Mouse (Mus musculus): Measurements from ENCODE around the gene Tnrc18. TPM values are rescaled to one million over a fixed set of nuclear protein-coding genes. Genes with fewer than 3 reads are reported as not detected.

The Tnrc18 gene
- polyA plus RNA-seq, 1 experiment from 2014 or later = 32.5 TPM

- Histone ChIP-seq H3K9ac (ENCODE audit: low read length) (no peak overlapping the region), H3K27me3 (ENCODE audit: control insufficient read depth, insufficient read depth, low read length) (no peaks in the 10 kb centered on the region), H3K36me3 (ENCODE audit: control insufficient read depth, insufficient read depth, low read length) (peaks cover 22% of the 10 kb centered on the region), H3K4me2 (ENCODE audit: low read depth) (no peak overlapping the region), H3K27ac (ENCODE audit: low read depth, low read length) (no peak overlapping the region), H3K9me3 (ENCODE audit: control insufficient read depth, low read length) (no peaks in the 10 kb centered on the region), H3K4me3 (ENCODE audit: low read depth, low read length) (no peak overlapping the region), H3K4me1 (ENCODE audit: control insufficient read depth, insufficient read depth, low read length) (peaks cover 3% of the 10 kb centered on the region; the same call in 1 of the 2 replicates)
- ATAC-seq (ENCODE audit: insufficient read depth, low FRiP score, low TSS enrichment) (peak; percentile 62; the same call in 1 of the 2 replicates), DNase-seq (ENCODE audit: low spot score) (peak; percentile 72)
- 22% methylated on average over 7 of the region's 7 CpGs for WGBS
These were observed 49.5 kb downstream of the Tnrc18 start for GRCm38 (mm10) chr5:142767937-142768336.

DNA sequence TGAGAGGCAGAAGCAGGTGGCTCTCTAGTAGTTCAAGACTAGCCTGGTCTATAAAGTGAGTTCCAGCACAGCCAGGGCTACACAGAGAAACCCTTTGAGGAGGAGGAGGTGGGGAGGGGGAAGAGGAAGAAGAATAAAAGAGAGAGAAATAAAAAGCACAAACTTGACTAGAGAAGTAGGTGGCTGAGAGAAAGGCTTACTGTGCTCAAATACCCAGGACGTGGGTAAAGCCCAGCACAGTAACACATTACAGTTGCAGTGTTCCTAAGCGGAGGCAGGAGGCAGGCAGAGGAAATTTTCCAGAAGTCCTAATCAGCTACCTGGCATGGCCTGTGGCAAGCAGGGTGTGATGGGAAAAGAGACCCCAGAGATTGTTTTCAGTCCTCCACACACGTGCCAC lies 50.8 kb downstream of the Tnrc18 start:
- WGBS = 92% methylated on average over 3 of the region's 3 CpGs
- Histone ChIP-seq H3K4me3 (ENCODE audit: low read depth, low read length) (no peak overlapping the region), H3K27ac (ENCODE audit: low read depth, low read length) (no peak overlapping the region)

DNA sequence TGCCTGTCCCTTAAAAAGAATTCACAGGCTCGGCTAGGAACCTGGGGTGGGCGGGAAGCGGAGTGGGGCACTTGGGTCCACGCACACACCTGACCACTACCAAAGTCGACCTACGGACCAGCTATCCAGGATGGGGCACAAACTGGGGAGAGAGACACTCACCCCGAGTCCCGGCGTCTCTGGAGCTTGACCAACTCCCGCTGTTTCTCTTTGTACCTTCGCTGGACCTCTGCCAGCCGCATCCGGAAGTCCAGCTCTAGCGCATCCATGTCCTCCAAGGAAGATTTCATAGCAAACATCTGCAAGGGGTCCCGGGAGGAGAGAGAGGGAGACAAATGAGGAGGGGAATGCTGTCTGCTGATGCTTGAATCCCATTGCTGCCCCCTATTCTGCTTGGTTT lies 52.6 kb downstream of the Tnrc18 start:
- no peak for ATAC-seq (ENCODE audit: insufficient read depth, low FRiP score, low TSS enrichment)
- 79% methylated on average over 15 of the region's 15 CpGs for WGBS
- Histone ChIP-seq H3K36me3 (ENCODE audit: control insufficient read depth, insufficient read depth, low read length) (peaks cover 22% of the 10 kb centered on the region), H3K4me3 (ENCODE audit: low read depth, low read length) (no peak overlapping the region), H3K9ac (ENCODE audit: low read length) (no peak overlapping the region), H3K27ac (ENCODE audit: low read depth, low read length) (no peak overlapping the region), H3K27me3 (ENCODE audit: control insufficient read depth, insufficient read depth, low read length) (no peaks in the 10 kb centered on the region), H3K4me2 (ENCODE audit: low read depth) (no peak overlapping the region), H3K9me3 (ENCODE audit: control insufficient read depth, low read length) (no peaks in the 10 kb centered on the region), H3K4me1 (ENCODE audit: control insufficient read depth, insufficient read depth, low read length) (peaks cover 3% of the 10 kb centered on the region; the same call in 1 of the 2 replicates)
- DNase-seq (ENCODE audit: low spot score) = no peak

More for the DNA sequence above, 50.8 kb downstream of the Tnrc18 start:
- ATAC-seq (ENCODE audit: insufficient read depth, low FRiP score, low TSS enrichment) (no peak), DNase-seq (ENCODE audit: low spot score) (no peak)
- H3K4me2 ChIP-seq (ENCODE audit: low read depth) = no peak overlapping the region
- H3K9ac ChIP-seq (ENCODE audit: low read length) = no peak overlapping the region
- H3K4me1 ChIP-seq (ENCODE audit: control insufficient read depth, insufficient read depth, low read length) = peaks cover 3% of the 10 kb centered on the region; the same call in 1 of the 2 replicates
- H3K9me3 ChIP-seq (ENCODE audit: control insufficient read depth, low read length) = no peaks in the 10 kb centered on the region
- no peaks in the 10 kb centered on the region for H3K27me3 ChIP-seq (ENCODE audit: control insufficient read depth, insufficient read depth, low read length)
- H3K36me3 ChIP-seq (ENCODE audit: control insufficient read depth, insufficient read depth, low read length) = peaks cover 21% of the 10 kb centered on the region

- H3K4me1 ChIP-seq (ENCODE audit: control insufficient read depth, insufficient read depth, low read length) = peaks cover 3% of the 10 kb centered on the region; the same call in 1 of the 2 replicates
- no peak overlapping the region for H3K4me2 ChIP-seq (ENCODE audit: low read depth)
- no peak overlapping the region for H3K27ac ChIP-seq (ENCODE audit: low read depth, low read length)
- ATAC-seq (ENCODE audit: insufficient read depth, low FRiP score, low TSS enrichment) (no peak), DNase-seq (ENCODE audit: low spot score) (no peak)
- WGBS = 60% methylated on average over 11 of the region's 11 CpGs
- no peak overlapping the region for H3K4me3 ChIP-seq (ENCODE audit: low read depth, low read length)
- no peaks in the 10 kb centered on the region for H3K9me3 ChIP-seq (ENCODE audit: control insufficient read depth, low read length)
- H3K36me3 ChIP-seq (ENCODE audit: control insufficient read depth, insufficient read depth, low read length) = peaks cover 22% of the 10 kb centered on the region
- H3K9ac ChIP-seq (ENCODE audit: low read length) = no peak overlapping the region
- H3K27me3 ChIP-seq (ENCODE audit: control insufficient read depth, insufficient read depth, low read length) = no peaks in the 10 kb centered on the region
These were observed 53.2 kb downstream of the Tnrc18 start for GRCm38 (mm10) chr5:142764306-142764705.

GRCm38 (mm10) chr5:142762082-142762807 lies 55.2 kb downstream of the Tnrc18 start:
- 85% methylated on average over 21 of the region's 21 CpGs for WGBS
- no peak overlapping the region for H3K4me3 ChIP-seq (ENCODE audit: low read depth, low read length)
- no peaks in the 10 kb centered on the region for H3K9me3 ChIP-seq (ENCODE audit: control insufficient read depth, low read length)
- DNase-seq (ENCODE audit: low spot score) (no peak), ATAC-seq (ENCODE audit: insufficient read depth, low FRiP score, low TSS enrichment) (no peak)
- H3K27me3 ChIP-seq (ENCODE audit: control insufficient read depth, insufficient read depth, low read length) = no peaks in the 10 kb centered on the region
- H3K4me2 ChIP-seq (ENCODE audit: low read depth) = no peak overlapping the region
- no peak overlapping the region for H3K27ac ChIP-seq (ENCODE audit: low read depth, low read length)
- H3K36me3 ChIP-seq (ENCODE audit: control insufficient read depth, insufficient read depth, low read length) = peaks cover 31% of the 10 kb centered on the region
- H3K9ac ChIP-seq (ENCODE audit: low read length) = no peak overlapping the region
- no peaks in the 10 kb centered on the region for H3K4me1 ChIP-seq (ENCODE audit: control insufficient read depth, insufficient read depth, low read length)

DNA sequence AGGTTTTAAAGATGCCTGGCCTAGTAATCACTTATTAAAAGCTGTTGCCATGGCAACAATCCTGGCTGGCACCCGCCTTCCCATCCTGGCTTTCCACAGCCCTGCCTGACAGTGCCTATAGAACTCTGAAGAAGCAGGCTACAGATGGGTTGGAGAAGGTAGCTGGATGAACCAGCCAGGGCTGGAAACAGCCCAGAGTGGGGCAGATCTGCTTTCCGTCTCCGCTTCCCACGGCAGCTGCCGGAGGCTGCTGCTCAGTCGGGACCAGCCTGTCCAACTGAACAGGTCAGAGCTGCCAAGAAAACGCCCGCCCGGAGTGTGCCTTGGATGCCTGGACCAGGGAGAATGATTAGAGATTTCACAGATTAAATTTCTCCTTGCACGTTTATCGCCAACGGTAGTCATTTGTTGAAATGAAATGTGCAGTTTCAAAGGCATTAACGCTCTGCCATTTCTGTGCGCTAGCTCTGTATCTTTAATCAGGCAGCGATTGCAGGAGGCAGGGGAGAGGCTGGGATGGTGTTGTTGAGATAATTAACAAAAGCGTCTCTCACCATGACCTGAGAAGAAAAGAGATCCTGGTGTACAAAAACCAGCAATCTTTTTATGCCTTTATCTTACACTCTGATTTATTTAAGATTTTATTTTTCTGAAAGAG lies 56.0 kb downstream of the Tnrc18 start:
- DNase-seq (ENCODE audit: low spot score) (no peak), ATAC-seq (ENCODE audit: insufficient read depth, low FRiP score, low TSS enrichment) (no peak)
- Histone ChIP-seq H3K9ac (ENCODE audit: low read length) (no peak overlapping the region), H3K4me2 (ENCODE audit: low read depth) (no peak overlapping the region), H3K27me3 (ENCODE audit: control insufficient read depth, insufficient read depth, low read length) (no peaks in the 10 kb centered on the region), H3K4me1 (ENCODE audit: control insufficient read depth, insufficient read depth, low read length) (no peaks in the 10 kb centered on the region), H3K36me3 (ENCODE audit: control insufficient read depth, insufficient read depth, low read length) (peaks cover 33% of the 10 kb centered on the region), H3K4me3 (ENCODE audit: low read depth, low read length) (no peak overlapping the region), H3K27ac (ENCODE audit: low read depth, low read length) (no peak overlapping the region), H3K9me3 (ENCODE audit: control insufficient read depth, low read length) (no peaks in the 10 kb centered on the region)
- 92% methylated on average over 16 of the region's 16 CpGs for WGBS

DNA sequence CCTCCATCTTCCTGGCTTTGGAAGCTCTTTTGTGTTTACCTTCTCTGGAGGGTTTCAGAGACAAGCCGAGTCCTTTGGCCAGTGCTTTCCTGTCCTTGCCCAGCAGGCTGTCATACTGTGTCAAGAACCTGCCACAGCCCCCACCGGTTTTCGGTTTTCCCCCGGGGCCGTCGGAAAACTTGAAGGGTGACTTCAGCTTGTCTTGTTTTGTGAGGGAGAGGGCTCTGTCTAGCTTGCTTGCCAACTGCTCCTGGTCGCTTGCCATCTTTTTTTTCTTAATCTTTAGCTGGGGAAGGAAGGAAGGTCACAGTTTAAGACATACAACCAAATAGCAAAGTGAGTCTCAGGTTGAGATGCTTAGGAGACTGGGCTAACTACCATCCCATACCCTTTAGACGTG lies 57.7 kb downstream of the Tnrc18 start:
- H3K4me3 ChIP-seq (ENCODE audit: low read depth, low read length) = no peak overlapping the region
- H3K36me3 ChIP-seq (ENCODE audit: control insufficient read depth, insufficient read depth, low read length) = peaks cover 30% of the 10 kb centered on the region
- ATAC-seq (ENCODE audit: insufficient read depth, low FRiP score, low TSS enrichment) = no peak

GRCm38 (mm10) chr5:142752241-142752640 lies 65.2 kb downstream of the Tnrc18 start:
- H3K9me3 ChIP-seq (ENCODE audit: control insufficient read depth, low read length) = no peaks in the 10 kb centered on the region
- no peak overlapping the region for H3K9ac ChIP-seq (ENCODE audit: low read length)
- H3K4me1 ChIP-seq (ENCODE audit: control insufficient read depth, insufficient read depth, low read length) = no peaks in the 10 kb centered on the region
- H3K27ac ChIP-seq (ENCODE audit: low read depth, low read length) = no peak overlapping the region
- H3K4me2 ChIP-seq (ENCODE audit: low read depth) = no peak overlapping the region
- no peaks in the 10 kb centered on the region for H3K27me3 ChIP-seq (ENCODE audit: control insufficient read depth, insufficient read depth, low read length)
- ATAC-seq (ENCODE audit: insufficient read depth, low FRiP score, low TSS enrichment) (no peak), DNase-seq (ENCODE audit: low spot score) (peak; percentile 29)
- H3K36me3 ChIP-seq (ENCODE audit: control insufficient read depth, insufficient read depth, low read length) = peaks cover 25% of the 10 kb centered on the region
- H3K4me3 ChIP-seq (ENCODE audit: low read depth, low read length) = no peak overlapping the region
- 48% methylated on average over 13 of the region's 13 CpGs for WGBS

More for the DNA sequence above, 57.7 kb downstream of the Tnrc18 start:
- Histone ChIP-seq H3K9ac (ENCODE audit: low read length) (no peak overlapping the region), H3K27me3 (ENCODE audit: control insufficient read depth, insufficient read depth, low read length) (no peaks in the 10 kb centered on the region), H3K4me1 (ENCODE audit: control insufficient read depth, insufficient read depth, low read length) (no peaks in the 10 kb centered on the region), H3K9me3 (ENCODE audit: control insufficient read depth, low read length) (no peaks in the 10 kb centered on the region), H3K4me2 (ENCODE audit: low read depth) (no peak overlapping the region), H3K27ac (ENCODE audit: low read depth, low read length) (no peak overlapping the region)
- WGBS = 93% methylated on average over 8 of the region's 8 CpGs
- no peak for DNase-seq (ENCODE audit: low spot score)

DNA sequence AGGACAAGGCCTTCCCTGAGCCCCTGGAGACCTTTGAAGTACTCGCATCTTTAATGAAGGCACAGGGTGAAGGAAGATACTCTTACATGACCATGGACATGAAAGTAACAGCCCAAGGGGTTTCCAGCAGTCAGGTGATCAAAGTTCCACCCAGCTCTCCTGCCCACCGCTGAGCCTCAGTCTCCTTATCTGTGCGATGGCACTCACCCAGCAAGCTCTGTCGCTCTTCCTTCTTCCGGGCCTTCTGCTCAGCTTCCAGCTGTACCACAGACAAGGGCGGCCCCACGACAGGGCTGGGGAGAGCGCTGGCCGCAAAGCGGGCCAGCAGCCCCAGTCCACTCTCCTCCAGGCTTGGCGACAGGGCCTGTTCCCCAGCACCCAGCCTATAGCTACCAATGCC lies 67.3 kb downstream of the Tnrc18 start:
- 88% methylated on average over 11 of the region's 11 CpGs for WGBS
- H3K27ac ChIP-seq (ENCODE audit: low read depth, low read length) = no peak overlapping the region
- no peak for ATAC-seq (ENCODE audit: insufficient read depth, low FRiP score, low TSS enrichment)

More for the DNA sequence above, 67.3 kb downstream of the Tnrc18 start:
- Histone ChIP-seq H3K4me1 (ENCODE audit: control insufficient read depth, insufficient read depth, low read length) (no peaks in the 10 kb centered on the region), H3K9me3 (ENCODE audit: control insufficient read depth, low read length) (no peaks in the 10 kb centered on the region), H3K27me3 (ENCODE audit: control insufficient read depth, insufficient read depth, low read length) (no peaks in the 10 kb centered on the region), H3K36me3 (ENCODE audit: control insufficient read depth, insufficient read depth, low read length) (peaks cover 21% of the 10 kb centered on the region), H3K9ac (ENCODE audit: low read length) (no peak overlapping the region), H3K4me2 (ENCODE audit: low read depth) (no peak overlapping the region), H3K4me3 (ENCODE audit: low read depth, low read length) (no peak overlapping the region)
- no peak for DNase-seq (ENCODE audit: low spot score)
